Comparison of ENCODE assay signal across 13 mouse cellular contexts in the genomic region with DNA sequence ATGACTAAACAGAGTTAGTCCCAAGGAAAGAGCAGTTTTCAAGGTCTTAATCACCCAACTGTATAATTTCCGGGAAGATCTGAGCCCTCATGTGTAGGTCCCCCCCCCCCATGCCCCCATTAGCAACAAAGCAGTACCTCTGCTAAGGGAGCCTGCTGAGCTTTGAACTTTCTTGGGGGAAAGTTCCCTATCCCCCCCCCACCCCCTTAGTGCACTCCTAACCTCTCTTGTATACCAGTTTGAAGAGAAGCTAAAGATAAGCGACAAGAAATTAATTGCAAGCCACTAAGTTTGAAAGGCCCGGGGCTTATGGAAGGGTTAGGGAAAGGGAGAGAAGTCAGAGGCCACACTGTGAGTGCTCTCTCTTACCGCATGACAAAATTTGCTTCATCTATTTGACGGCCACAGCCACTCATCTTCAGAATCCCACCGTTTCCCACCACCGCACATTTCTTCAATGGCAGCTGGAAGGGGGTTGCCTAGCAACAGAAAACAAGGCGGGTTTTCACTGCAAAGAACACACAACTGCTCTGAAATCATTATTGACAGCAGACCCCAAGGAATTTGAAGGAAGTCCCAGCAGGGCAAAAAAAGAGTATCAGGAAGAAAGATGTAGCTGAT.
DNase-seq lines count a peak whose midpoint lies in the region; ATAC-seq lines count a peak whose summit lies in the region.
"Had no signal": no experiment of that assay in that cellular context is flagged by ENCODE, and none has a peak within 500 bp of the region (broad histone marks: within the 10 kb centered on the region; RNA-seq: fewer than 3 reads in every experiment).

No protein-coding gene starts in this region.

- no peaks in the 10 kb centered on the region for H3K9me3 ChIP-seq in lung, embryonic 15.5 days
- no peaks in the 10 kb centered on the region for H3K9me3 ChIP-seq in forebrain, embryonic 16.5 days (ENCODE audit: control insufficient read depth, low read length)
- no peaks in the 10 kb centered on the region for H3K9me3 ChIP-seq in midbrain, embryonic 11.5 days (ENCODE audit: control insufficient read depth, low read length)
- H3K9me3 ChIP-seq: embryonic facial prominence, embryonic 15.5 days; liver, embryonic 13.5 days had no signal

- peaks cover 31% of the 10 kb centered on the region for H3K4me1 ChIP-seq in lung, embryonic 15.5 days
- peaks cover 21% of the 10 kb centered on the region for H3K4me1 ChIP-seq in forebrain, embryonic 16.5 days (replicated peaks; ENCODE audit: control insufficient read depth, insufficient read depth, low read length)
- H3K4me1 ChIP-seq in midbrain, embryonic 11.5 days (ENCODE audit: control insufficient read depth, insufficient read depth, low read length), result peaks cover 30% of the 10 kb centered on the region

- H3K27ac ChIP-seq in lung, embryonic 15.5 days, result no peak overlapping the region
- H3K27ac ChIP-seq in forebrain, embryonic 16.5 days (ENCODE audit: low read length), result no peak overlapping the region
- peak overlapping the region; percentile 55 for H3K27ac ChIP-seq in midbrain, embryonic 11.5 days (ENCODE audit: low read depth, low read length)
- H3K27ac ChIP-seq: embryonic facial prominence, embryonic 15.5 days; liver, embryonic 13.5 days had no signal

- H3K27me3 ChIP-seq in lung, embryonic 15.5 days, result no peaks in the 10 kb centered on the region
- H3K27me3 ChIP-seq in forebrain, embryonic 16.5 days (replicated peaks; ENCODE audit: control insufficient read depth, insufficient read depth, low read length), result no peaks in the 10 kb centered on the region
- no peaks in the 10 kb centered on the region for H3K27me3 ChIP-seq in midbrain, embryonic 11.5 days (ENCODE audit: control insufficient read depth, insufficient read depth, low read length)
- H3K27me3 ChIP-seq: embryonic facial prominence, embryonic 15.5 days; liver, embryonic 13.5 days had no signal

- H3K36me3 ChIP-seq in lung, embryonic 15.5 days, result no peaks in the 10 kb centered on the region
- H3K36me3 ChIP-seq in forebrain, embryonic 16.5 days (ENCODE audit: control insufficient read depth, insufficient read depth), result no peaks in the 10 kb centered on the region
- no peaks in the 10 kb centered on the region for H3K36me3 ChIP-seq in midbrain, embryonic 11.5 days (ENCODE audit: control insufficient read depth, insufficient read depth, low read length)
- H3K36me3 ChIP-seq: embryonic facial prominence, embryonic 15.5 days; liver, embryonic 13.5 days had no signal

- H3K4me2 ChIP-seq in lung, embryonic 15.5 days, result 0 out of 2 replicates have a peak overlapping the region, but pooled peaks have one; percentile 3
- 0 out of 2 replicates have a peak overlapping the region, but pooled peaks have one; percentile 2 for H3K4me2 ChIP-seq in forebrain, embryonic 16.5 days (ENCODE audit: low read length)
- peak overlapping the region; percentile 19; the same call in 1 of the 2 replicates for H3K4me2 ChIP-seq in midbrain, embryonic 11.5 days
- H3K4me2 ChIP-seq: embryonic facial prominence, embryonic 15.5 days; liver, embryonic 13.5 days had no signal

- no peak for ATAC-seq in lung, embryonic 15.5 days (ENCODE audit: borderline replicate concordance, extremely low read depth, low FRiP score, low TSS enrichment)
- ATAC-seq in forebrain, embryonic 16.5 days, result peak; percentile 68
- peak; percentile 84 for ATAC-seq in midbrain, embryonic 11.5 days (ENCODE audit: low FRiP score)

- no peak overlapping the region for H3K4me3 ChIP-seq in lung, embryonic 15.5 days
- no peak overlapping the region for H3K4me3 ChIP-seq in forebrain, embryonic 16.5 days (replicated peaks; ENCODE audit: low read length)
- H3K4me3 ChIP-seq in midbrain, embryonic 11.5 days (ENCODE audit: low read depth, low read length), result no peak overlapping the region
- H3K4me3 ChIP-seq: embryonic facial prominence, embryonic 15.5 days; liver, embryonic 13.5 days; myocyte had no signal

- 16% methylated on average over 8 of the region's 8 CpGs for WGBS in lung, embryonic 15.5 days
- whole genome bisulfite sequencing in forebrain, embryonic 16.5 days, result 2% methylated on average over 8 of the region's 8 CpGs
- WGBS in midbrain, embryonic 11.5 days, result 5% methylated on average over 8 of the region's 8 CpGs

- no peak overlapping the region for H3K9ac ChIP-seq in lung, embryonic 15.5 days
- H3K9ac ChIP-seq in forebrain, embryonic 16.5 days (replicated peaks; ENCODE audit: low read depth, low read length), result no peak overlapping the region
- no peak overlapping the region for H3K9ac ChIP-seq in midbrain, embryonic 11.5 days (ENCODE audit: low read length)
- H3K9ac ChIP-seq: embryonic facial prominence, embryonic 15.5 days; liver, embryonic 13.5 days had no signal

- no peak for DNase-seq in lung, postnatal 36 days
- peak; percentile 95 for DNase-seq in midbrain, embryonic 11.5 days (ENCODE audit: low spot score, missing footprints)
- DNase-seq in yolk sac, embryonic 10.5 days (ENCODE audit: low spot score), result peak; percentile 45
- DNase-seq in spleen, adult 18-20 months, result no peak
- no peak for DNase-seq in lung, postnatal 25 days (ENCODE audit: low spot score)
- no peak for DNase-seq in ovary, postnatal 14 days (ENCODE audit: low spot score)
- DNase-seq: gastrocnemius, postnatal 10 days; heart, postnatal 36 days; liver, embryonic 13.5 days had no signal

Comparison
In these comparisons a context has a peak if more than half of its experiments do, and no peak if none do; other contexts are left out.
1. DNase-seq: peak in midbrain, embryonic 11.5 days (single experiment) and yolk sac, embryonic 10.5 days (single experiment); none in lung, postnatal 36 days (single experiment), spleen, adult 18-20 months (0 of 2), lung, postnatal 25 days (single experiment) and ovary, postnatal 14 days (single experiment).
2. Peak in every context shown above with its lines, with median percentiles within 50 percentile points of each other: H3K4me2 ChIP-seq.